Mouse (Mus musculus) erythroid progenitor cell, adult 5-6 weeks (primary cell): Measurements from ENCODE around the gene Olfr1173. TPM values are rescaled to one million over a fixed set of nuclear protein-coding genes. Genes with fewer than 3 reads are reported as not detected.

Experiments
- ATAC-seq: replicated peaks from 2 replicates; pipeline ENCODE4 v1.8.0; 2016; ENCODE audit warnings: moderate number of reproducible peaks, mild to moderate bottlenecking, moderate TSS enrichment, inconsistent platforms; ENCODE audit not compliant: poor library complexity, low FRiP score, severe bottlenecking
- total RNA-seq, 2 experiments: library from RNA; stranded (forward) in 1 of 2; stranded (reverse) in 1 of 2; fragments of 150-400 nt in 1 of 2; fragments of 186-747, 209-891 nt in 1 of 2; gene quantifications; 2 replicates each; pipeline versions ENCODE4 v1.2.3 to v1.2.4; 2015 to 2017; ENCODE audit warnings: low replicate concordance in 2 of 2

Olfr1173 gene
- not detected in 2 replicates for total RNA-seq (2015; ENCODE audit: low replicate concordance)
- total RNA-seq (2017; ENCODE audit: low replicate concordance), result not detected in 2 replicates

DNA sequence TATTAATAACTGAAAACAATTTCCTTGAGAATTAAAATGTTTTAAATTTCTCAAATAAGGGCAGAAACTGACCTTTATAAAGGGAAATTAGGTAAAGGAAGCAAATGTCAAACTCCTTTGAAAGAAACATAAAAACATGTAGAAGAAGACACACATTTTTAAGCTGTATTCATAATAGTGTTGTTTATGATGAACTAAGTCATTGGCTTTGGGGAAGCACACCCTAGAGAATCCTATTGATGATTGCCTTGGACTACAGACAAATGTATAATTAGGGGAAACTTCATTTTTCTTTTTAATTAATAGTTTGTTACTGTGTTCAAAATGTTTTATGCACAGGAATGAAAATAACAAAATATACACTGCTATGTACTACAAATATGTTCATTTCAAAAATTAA is at the start of gene Olfr1173:
TSS of gene Olfr1173 (minus strand) at position 101 of the 400 bp plus-strand sequence.
- ATAC-seq, result no peak

- no peak for ATAC-seq
These were observed 47.4 kb upstream of the Olfr1173 start, which contains the start of gene Olfr1175-ps for GRCm38 (mm10) chr2:88327115-88327514. Olfr1175-ps (minus strand) TSS chr2:88327215.

DNA sequence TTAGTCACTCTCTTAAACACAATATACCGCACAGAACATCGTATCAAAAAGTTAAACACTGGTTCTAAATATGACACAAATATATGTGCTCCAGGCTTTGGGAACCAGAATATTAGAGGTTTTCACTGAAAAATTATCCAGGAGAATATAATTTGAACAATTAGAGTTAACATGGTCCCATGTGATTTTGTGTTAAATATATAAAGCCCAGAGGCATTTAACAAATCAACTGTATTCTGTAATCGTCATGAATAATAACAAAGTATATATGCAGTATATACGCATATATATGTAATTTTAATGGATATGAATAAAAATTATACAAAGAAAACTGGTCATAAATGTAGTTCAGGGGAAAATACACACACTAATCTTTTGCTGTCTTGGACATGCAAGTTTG is 35.4 kb upstream of the Olfr1173 start, which contains the start of gene Olfr1174-ps:
TSS of gene Olfr1174-ps (minus strand) at position 101 of the 400 bp plus-strand sequence.
- ATAC-seq, result no peak

DNA sequence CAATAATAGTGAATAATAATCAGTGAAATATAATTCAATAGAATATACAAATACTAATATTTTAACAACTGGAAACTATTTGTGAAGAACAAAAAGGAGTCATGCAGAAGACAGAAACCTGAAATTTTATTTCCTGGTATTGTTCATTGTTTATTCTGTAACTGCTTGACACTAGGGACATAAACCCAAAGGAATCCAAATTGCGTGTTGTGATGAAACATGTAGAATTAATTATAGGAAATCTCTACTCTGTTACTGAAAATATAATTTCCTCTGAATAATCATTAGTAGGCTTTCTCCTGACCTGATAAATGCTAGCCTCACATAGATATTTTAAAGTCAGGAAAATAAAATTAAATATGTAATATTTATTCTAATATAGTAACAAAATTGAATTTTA is 51.4 kb downstream of the Olfr1173 start, which contains the start of gene Olfr1170:
TSS of gene Olfr1170 (minus strand) at position 101 of the 400 bp plus-strand sequence.
- no peak for ATAC-seq

Other genes with a start within 250 kb of the Olfr1173 start
- gene Olfr73, start 242.2 kb downstream of the Olfr1173 start, total RNA-seq (2015; ENCODE audit: low replicate concordance), result not detected in 2 replicates
- gene Olfr73, start 242.2 kb downstream of the Olfr1173 start, total RNA-seq (2017; ENCODE audit: low replicate concordance), result not detected in 2 replicates
- gene Olfr1162, start 228.7 kb downstream of the Olfr1173 start, total RNA-seq (2015; ENCODE audit: low replicate concordance), result not detected in 2 replicates
- gene Olfr1162, start 228.7 kb downstream of the Olfr1173 start, total RNA-seq (2017; ENCODE audit: low replicate concordance), result not detected in 2 replicates
- gene Olfr1163, start 208.0 kb downstream of the Olfr1173 start, total RNA-seq (2015; ENCODE audit: low replicate concordance), result not detected in 2 replicates
- not detected in 2 replicates for gene Olfr1163, start 208.0 kb downstream of the Olfr1173 start, total RNA-seq (2017; ENCODE audit: low replicate concordance)
- gene Olfr1164, start 185.9 kb downstream of the Olfr1173 start, total RNA-seq (2015; ENCODE audit: low replicate concordance), result not detected in 2 replicates
- gene Olfr1164, start 185.9 kb downstream of the Olfr1173 start, total RNA-seq (2017; ENCODE audit: low replicate concordance), result not detected in 2 replicates
- not detected in 2 replicates for gene Olfr1166, start 151.6 kb downstream of the Olfr1173 start, total RNA-seq (2015; ENCODE audit: low replicate concordance)
- not detected in 2 replicates for gene Olfr1166, start 151.6 kb downstream of the Olfr1173 start, total RNA-seq (2017; ENCODE audit: low replicate concordance)
- not detected in 2 replicates for gene Olfr1167, start 124.7 kb downstream of the Olfr1173 start, total RNA-seq (2015; ENCODE audit: low replicate concordance)
- not detected in 2 replicates for gene Olfr1167, start 124.7 kb downstream of the Olfr1173 start, total RNA-seq (2017; ENCODE audit: low replicate concordance)
- gene Olfr1168, start 98.0 kb downstream of the Olfr1173 start, total RNA-seq (2015; ENCODE audit: low replicate concordance), result not detected in 2 replicates
- gene Olfr1168, start 98.0 kb downstream of the Olfr1173 start, total RNA-seq (2017; ENCODE audit: low replicate concordance), result not detected in 2 replicates
- not detected in 2 replicates for gene Olfr1170, start 51.5 kb downstream of the Olfr1173 start, total RNA-seq (2015; ENCODE audit: low replicate concordance)
- gene Olfr1170, start 51.5 kb downstream of the Olfr1173 start, total RNA-seq (2017; ENCODE audit: low replicate concordance), result not detected in 2 replicates
- gene Olfr1174-ps, start 35.3 kb upstream of the Olfr1173 start, total RNA-seq (2015; ENCODE audit: low replicate concordance), result not detected in 2 replicates
- gene Olfr1174-ps, start 35.3 kb upstream of the Olfr1173 start, total RNA-seq (2017; ENCODE audit: low replicate concordance), result not detected in 2 replicates
- gene Olfr1175-ps, start 47.3 kb upstream of the Olfr1173 start, total RNA-seq (2015; ENCODE audit: low replicate concordance), result not detected in 2 replicates
- not detected in 2 replicates for gene Olfr1175-ps, start 47.3 kb upstream of the Olfr1173 start, total RNA-seq (2017; ENCODE audit: low replicate concordance)
- not detected in 2 replicates for gene Olfr1176, start 56.8 kb upstream of the Olfr1173 start, total RNA-seq (2015; ENCODE audit: low replicate concordance)
- gene Olfr1176, start 56.8 kb upstream of the Olfr1173 start, total RNA-seq (2017; ENCODE audit: low replicate concordance), result not detected in 2 replicates
- gene Olfr1177-ps, start 66.6 kb upstream of the Olfr1173 start, total RNA-seq (2015; ENCODE audit: low replicate concordance), result not detected in 2 replicates
- gene Olfr1177-ps, start 66.6 kb upstream of the Olfr1173 start, total RNA-seq (2017; ENCODE audit: low replicate concordance), result not detected in 2 replicates
- gene Olfr1178, start 107.2 kb upstream of the Olfr1173 start, total RNA-seq (2015; ENCODE audit: low replicate concordance), result not detected in 2 replicates
- not detected in 2 replicates for gene Olfr1178, start 107.2 kb upstream of the Olfr1173 start, total RNA-seq (2017; ENCODE audit: low replicate concordance)
- not detected in 2 replicates for gene Olfr1179, start 126.6 kb upstream of the Olfr1173 start, total RNA-seq (2015; ENCODE audit: low replicate concordance)
- gene Olfr1179, start 126.6 kb upstream of the Olfr1173 start, total RNA-seq (2017; ENCODE audit: low replicate concordance), result not detected in 2 replicates
- gene Olfr1180, start 139.3 kb upstream of the Olfr1173 start, total RNA-seq (2015; ENCODE audit: low replicate concordance), result not detected in 2 replicates
- gene Olfr1180, start 139.3 kb upstream of the Olfr1173 start, total RNA-seq (2017; ENCODE audit: low replicate concordance), result not detected in 2 replicates
- gene Olfr1181, start 146.3 kb upstream of the Olfr1173 start, total RNA-seq (2015; ENCODE audit: low replicate concordance), result not detected in 2 replicates
- not detected in 2 replicates for gene Olfr1181, start 146.3 kb upstream of the Olfr1173 start, total RNA-seq (2017; ENCODE audit: low replicate concordance)
- not detected in 2 replicates for gene Gm13757, start 169.3 kb upstream of the Olfr1173 start, total RNA-seq (2015; ENCODE audit: low replicate concordance)
- not detected in 2 replicates for gene Gm13757, start 169.3 kb upstream of the Olfr1173 start, total RNA-seq (2017; ENCODE audit: low replicate concordance)
- gene Olfr1183, start 175.0 kb upstream of the Olfr1173 start, total RNA-seq (2015; ENCODE audit: low replicate concordance), result not detected in 2 replicates
- gene Olfr1183, start 175.0 kb upstream of the Olfr1173 start, total RNA-seq (2017; ENCODE audit: low replicate concordance), result not detected in 2 replicates
- gene Olfr1184, start 203.7 kb upstream of the Olfr1173 start, total RNA-seq (2015; ENCODE audit: low replicate concordance), result not detected in 2 replicates
- not detected in 2 replicates for gene Olfr1184, start 203.7 kb upstream of the Olfr1173 start, total RNA-seq (2017; ENCODE audit: low replicate concordance)
- gene Olfr1185-ps1, start 213.4 kb upstream of the Olfr1173 start, total RNA-seq (2015; ENCODE audit: low replicate concordance), result not detected in 2 replicates
- gene Olfr1185-ps1, start 213.4 kb upstream of the Olfr1173 start, total RNA-seq (2017; ENCODE audit: low replicate concordance), result not detected in 2 replicates
- not detected in 2 replicates for gene Olfr1186, start 238.7 kb upstream of the Olfr1173 start, total RNA-seq (2015; ENCODE audit: low replicate concordance)
- gene Olfr1186, start 238.7 kb upstream of the Olfr1173 start, total RNA-seq (2017; ENCODE audit: low replicate concordance), result not detected in 2 replicates